Mouse (Mus musculus): Measurements from ENCODE around the gene Zmynd12. TPM values are rescaled to one million over a fixed set of nuclear protein-coding genes. Genes with fewer than 3 reads are reported as not detected.

Gene Zmynd12
- polyA plus RNA-seq (2012; rRNA removed): 0.35 and 0.55 TPM in 2 replicates

GRCm38 (mm10) chr4:119422294-119422964 is at the start of gene Zmynd12, which contains the start of gene Ppcs:
TSS of gene Zmynd12 (plus strand) at chr4:119422814.
TSS of gene Ppcs (minus strand) at chr4:119422420.
- TF ChIP-seq CTCF (IDR thresholded peaks at IDR 0.05; ENCODE audit: borderline replicate concordance, control insufficient read depth, extremely low read depth, insufficient read depth, low read length, poor library complexity): peak; percentile 49; the same call in 1 of the 2 replicates
- TF ChIP-seq POLR2A (IDR thresholded peaks at IDR 0.05; ENCODE audit: control insufficient read depth, extremely low read depth, insufficient read depth, low read length, poor library complexity): peak; percentile 65; the same call in 1 of the 2 replicates
- Histone ChIP-seq H3K4me1 (replicated peaks; ENCODE audit: control insufficient read depth, insufficient read depth, low read length) (peaks cover 9% of the 10 kb centered on the region), H3K27ac (ENCODE audit: control insufficient read depth, insufficient read depth, low read length) (peak within 1 kb of the TSS; percentile 63; the same call in 1 of the 2 replicates), H3K4me3 (ENCODE audit: control insufficient read depth, insufficient read depth, low read length) (peak within 1 kb of the TSS; percentile 55), H3K36me3 (ENCODE audit: control insufficient read depth, insufficient read depth, low read length) (no peaks in the 10 kb centered on the region), H3K27me3 (ENCODE audit: control insufficient read depth, insufficient read depth, low read length) (no peaks in the 10 kb centered on the region)
- DNase-seq: peak; percentile 90
- under 1% methylated on average over 52 of the region's 52 CpGs for WGBS

- no peak for TF ChIP-seq POLR2A (IDR thresholded peaks at IDR 0.05; ENCODE audit: control insufficient read depth, extremely low read depth, insufficient read depth, low read length, poor library complexity)
- no peak for TF ChIP-seq CTCF (IDR thresholded peaks at IDR 0.05; ENCODE audit: borderline replicate concordance, control insufficient read depth, extremely low read depth, insufficient read depth, low read length, poor library complexity)
- Histone ChIP-seq H3K36me3 (ENCODE audit: control insufficient read depth, insufficient read depth, low read length) (no peaks in the 10 kb centered on the region), H3K4me1 (replicated peaks; ENCODE audit: control insufficient read depth, insufficient read depth, low read length) (no peaks in the 10 kb centered on the region), H3K27me3 (ENCODE audit: control insufficient read depth, insufficient read depth, low read length) (no peaks in the 10 kb centered on the region), H3K27ac (ENCODE audit: control insufficient read depth, insufficient read depth, low read length) (no peak overlapping the region), H3K4me3 (ENCODE audit: control insufficient read depth, insufficient read depth, low read length) (no peak overlapping the region)
- no peak for DNase-seq
- WGBS: 83% methylated on average over 7 of the region's 7 CpGs
These were observed 41.0 kb upstream of the Zmynd12 start for GRCm38 (mm10) chr4:119381471-119382190.

- H3K4me1 ChIP-seq (replicated peaks; ENCODE audit: control insufficient read depth, insufficient read depth, low read length): no peaks in the 10 kb centered on the region
- DNase-seq: no peak
- no peaks in the 10 kb centered on the region for H3K36me3 ChIP-seq (ENCODE audit: control insufficient read depth, insufficient read depth, low read length)
- no peak overlapping the region for H3K27ac ChIP-seq (ENCODE audit: control insufficient read depth, insufficient read depth, low read length)
- H3K4me3 ChIP-seq (ENCODE audit: control insufficient read depth, insufficient read depth, low read length): no peak overlapping the region
- no peaks in the 10 kb centered on the region for H3K27me3 ChIP-seq (ENCODE audit: control insufficient read depth, insufficient read depth, low read length)
- TF ChIP-seq POLR2A (IDR thresholded peaks at IDR 0.05; ENCODE audit: control insufficient read depth, extremely low read depth, insufficient read depth, low read length, poor library complexity): no peak
- no peak for TF ChIP-seq CTCF (IDR thresholded peaks at IDR 0.05; ENCODE audit: borderline replicate concordance, control insufficient read depth, extremely low read depth, insufficient read depth, low read length, poor library complexity)
- 53% methylated on average over 3 of the region's 3 CpGs for WGBS
These were observed 33.4 kb upstream of the Zmynd12 start for GRCm38 (mm10) chr4:119389184-119389583.

- H3K27me3 ChIP-seq (ENCODE audit: control insufficient read depth, insufficient read depth, low read length): no peaks in the 10 kb centered on the region
- no peaks in the 10 kb centered on the region for H3K36me3 ChIP-seq (ENCODE audit: control insufficient read depth, insufficient read depth, low read length)
- H3K27ac ChIP-seq (ENCODE audit: control insufficient read depth, insufficient read depth, low read length): no peak overlapping the region
- H3K4me3 ChIP-seq (ENCODE audit: control insufficient read depth, insufficient read depth, low read length): no peak overlapping the region
- peak; percentile 33; the same call in 1 of the 2 replicates for TF ChIP-seq CTCF (IDR thresholded peaks at IDR 0.05; ENCODE audit: borderline replicate concordance, control insufficient read depth, extremely low read depth, insufficient read depth, low read length, poor library complexity)
- TF ChIP-seq POLR2A (IDR thresholded peaks at IDR 0.05; ENCODE audit: control insufficient read depth, extremely low read depth, insufficient read depth, low read length, poor library complexity): no peak
- H3K4me1 ChIP-seq (replicated peaks; ENCODE audit: control insufficient read depth, insufficient read depth, low read length): no peaks in the 10 kb centered on the region
- 94% methylated on average over 1 of the region's 1 CpGs for WGBS
- DNase-seq: peak; percentile 41
These were observed 32.2 kb upstream of the Zmynd12 start for GRCm38 (mm10) chr4:119390369-119390768.

GRCm38 (mm10) chr4:119398751-119399150 is 23.9 kb upstream of the Zmynd12 start:
- no peaks in the 10 kb centered on the region for H3K36me3 ChIP-seq (ENCODE audit: control insufficient read depth, insufficient read depth, low read length)
- H3K27ac ChIP-seq (ENCODE audit: control insufficient read depth, insufficient read depth, low read length): no peak overlapping the region
- H3K27me3 ChIP-seq (ENCODE audit: control insufficient read depth, insufficient read depth, low read length): no peaks in the 10 kb centered on the region
- H3K4me1 ChIP-seq (replicated peaks; ENCODE audit: control insufficient read depth, insufficient read depth, low read length): no peaks in the 10 kb centered on the region
- DNase-seq: no peak
- H3K4me3 ChIP-seq (ENCODE audit: control insufficient read depth, insufficient read depth, low read length): no peak overlapping the region
- no peak for TF ChIP-seq POLR2A (IDR thresholded peaks at IDR 0.05; ENCODE audit: control insufficient read depth, extremely low read depth, insufficient read depth, low read length, poor library complexity)
- TF ChIP-seq CTCF (IDR thresholded peaks at IDR 0.05; ENCODE audit: borderline replicate concordance, control insufficient read depth, extremely low read depth, insufficient read depth, low read length, poor library complexity): no peak
- WGBS: 89% methylated on average over 7 of the region's 7 CpGs

GRCm38 (mm10) chr4:119400896-119401295 is 21.7 kb upstream of the Zmynd12 start:
- WGBS: 59% methylated on average over 7 of the region's 7 CpGs
- no peak overlapping the region for H3K4me3 ChIP-seq (ENCODE audit: control insufficient read depth, insufficient read depth, low read length)
- DNase-seq: no peak
- TF ChIP-seq POLR2A (IDR thresholded peaks at IDR 0.05; ENCODE audit: control insufficient read depth, extremely low read depth, insufficient read depth, low read length, poor library complexity) (no peak), CTCF (IDR thresholded peaks at IDR 0.05; ENCODE audit: borderline replicate concordance, control insufficient read depth, extremely low read depth, insufficient read depth, low read length, poor library complexity) (peak; percentile 20; the same call in 1 of the 2 replicates)
- no peaks in the 10 kb centered on the region for H3K36me3 ChIP-seq (ENCODE audit: control insufficient read depth, insufficient read depth, low read length)
- no peaks in the 10 kb centered on the region for H3K4me1 ChIP-seq (replicated peaks; ENCODE audit: control insufficient read depth, insufficient read depth, low read length)
- no peak overlapping the region for H3K27ac ChIP-seq (ENCODE audit: control insufficient read depth, insufficient read depth, low read length)
- H3K27me3 ChIP-seq (ENCODE audit: control insufficient read depth, insufficient read depth, low read length): no peaks in the 10 kb centered on the region

All from thymus, adult 2 months (tissue).